Mouse (Mus musculus): ENCODE results near the gene Tcte3.
A peak's percentile ranks its signal among the peaks of the same experiment; 100 is the strongest.
"Not testable (repeated sequence)": the region's sequence is repeated elsewhere in the genome, so short reads cannot be mapped to it uniquely, and the experiment has no call there.

The Tcte3 gene

DNA sequence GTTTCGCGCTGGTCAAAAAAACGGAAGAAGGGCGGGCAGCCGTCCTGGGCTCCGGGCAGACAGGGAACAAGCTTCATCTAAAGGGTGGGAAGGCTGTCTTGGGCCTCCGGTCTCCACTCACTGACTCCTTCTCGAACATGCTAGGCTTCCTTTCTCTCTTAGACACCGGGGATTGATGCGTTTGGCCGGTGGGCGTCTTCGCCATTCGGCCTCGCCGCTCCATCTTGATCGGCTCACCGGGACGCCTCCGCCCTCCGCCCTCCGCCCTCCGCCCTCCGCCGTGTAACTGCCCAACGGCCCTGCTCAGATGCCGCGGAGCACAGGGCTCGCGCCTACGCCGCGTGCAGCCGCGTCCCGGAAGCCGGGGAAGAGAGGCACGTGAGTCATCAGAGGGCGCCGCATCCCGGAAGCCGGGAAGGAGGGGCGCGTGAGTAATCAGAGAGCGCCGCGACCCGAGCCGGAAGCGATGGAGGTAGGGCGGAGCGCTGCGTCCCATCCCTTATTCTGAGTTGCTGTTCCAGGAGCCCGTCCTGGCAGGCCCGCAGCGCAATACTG is at the start of gene Tcte3, which contains the start of the genes Ermard and Gm3448:
TSS of gene Tcte3 (minus strand) at position 314 of the 555 bp plus-strand sequence.
TSS of gene Ermard (plus strand) at position 34 of the 555 bp plus-strand sequence.
TSS of gene Gm3448 (minus strand) at position 363 of the 555 bp plus-strand sequence.
- DNase-seq (ENCODE audit: extremely low spot score, low spot score) = not testable (repeated sequence)

DNA sequence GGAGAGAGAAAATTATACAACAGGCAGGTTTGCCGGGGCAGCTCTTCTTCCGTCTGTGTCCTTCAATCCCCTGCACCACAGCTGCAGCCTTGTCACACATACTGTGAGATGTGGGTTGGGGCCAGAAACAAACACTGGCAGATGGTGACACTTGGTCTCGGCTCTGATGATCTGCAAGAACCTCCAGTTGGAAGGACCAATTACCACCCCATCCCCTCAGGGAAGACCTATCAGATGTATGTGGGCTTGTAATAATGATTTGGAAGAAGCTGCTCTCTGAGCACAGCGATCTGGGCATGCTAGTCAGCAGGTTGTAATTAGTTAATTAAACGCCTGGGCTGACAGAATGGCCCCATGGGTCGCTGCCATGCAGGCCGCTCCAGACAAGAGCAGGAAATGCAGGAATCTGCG is 47.3 kb upstream of the Tcte3 start:
- DNase-seq (ENCODE audit: extremely low spot score, low spot score) = no peak

DNA sequence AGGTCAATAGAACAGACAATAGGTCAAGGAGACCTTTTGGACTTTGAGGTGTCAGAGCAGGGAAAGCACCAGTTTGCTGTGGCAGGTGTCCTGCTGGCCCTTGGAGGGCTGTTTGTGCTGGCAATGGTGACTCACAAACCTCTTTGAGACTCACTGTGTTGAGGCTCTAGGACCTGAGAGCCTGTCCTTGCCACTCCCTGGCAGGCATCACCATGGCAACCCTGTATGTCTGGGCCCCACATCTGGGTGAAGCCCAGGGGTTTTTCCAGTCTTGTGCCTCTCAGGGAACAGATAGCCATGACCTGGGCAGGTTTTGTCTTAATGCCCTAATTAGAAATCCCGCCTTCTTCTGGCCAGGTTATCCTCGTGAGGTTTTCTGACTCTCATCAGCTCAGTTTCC is 46.9 kb upstream of the Tcte3 start:
- DNase-seq (ENCODE audit: extremely low spot score, low spot score) = no peak

DNA sequence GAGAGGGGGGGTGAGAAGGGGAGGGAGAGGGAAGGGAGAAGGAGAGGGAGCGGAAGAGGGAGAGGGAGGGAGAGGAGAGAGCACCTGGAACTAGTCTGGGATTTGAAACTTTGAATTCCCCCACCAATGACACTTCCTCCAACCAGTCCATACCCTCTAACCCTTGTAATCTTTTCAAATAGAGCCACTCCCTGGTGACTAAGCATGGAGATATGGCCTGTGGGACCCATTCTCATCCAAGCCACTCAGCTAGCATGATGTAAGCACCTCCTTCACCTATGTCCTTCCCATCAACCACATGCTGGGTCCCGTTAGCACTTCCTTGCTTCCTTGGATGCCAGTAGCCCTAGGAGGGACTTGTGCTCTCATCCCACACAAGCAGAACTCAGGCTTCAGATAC is 43.7 kb upstream of the Tcte3 start:
- DNase-seq (ENCODE audit: extremely low spot score, low spot score) = no peak

DNA sequence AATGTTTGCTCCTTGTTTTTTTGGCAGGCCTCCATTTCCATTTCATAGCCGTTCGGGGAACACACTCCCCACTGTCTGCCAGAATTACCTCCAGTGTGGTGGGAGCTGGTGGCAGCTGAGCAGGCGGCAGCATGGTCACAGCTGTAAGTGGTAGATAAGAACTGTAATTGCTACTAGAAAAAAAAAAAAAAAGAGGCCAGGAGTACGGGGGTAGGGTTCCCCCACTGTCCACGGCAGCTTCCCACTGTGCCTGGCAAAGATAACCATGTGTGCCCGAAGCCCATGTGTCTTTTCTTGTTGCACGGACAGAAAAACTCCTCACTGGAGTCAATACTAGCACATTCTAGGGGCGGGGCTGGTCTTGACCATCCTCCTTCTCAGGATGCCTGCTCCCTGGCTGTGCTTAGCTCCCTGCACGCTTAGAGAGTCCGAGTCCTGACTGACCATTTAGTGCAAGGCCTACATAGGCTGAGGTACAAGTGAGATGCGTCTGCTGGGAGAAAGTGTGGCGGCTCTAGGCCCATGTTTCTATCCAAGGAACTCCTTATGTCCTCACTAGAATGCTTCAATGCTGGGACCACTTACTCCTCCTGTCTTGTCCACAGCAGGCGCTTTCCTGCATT is 43.0 kb upstream of the Tcte3 start:
- DNase-seq (ENCODE audit: extremely low spot score, low spot score) = no peak

DNA sequence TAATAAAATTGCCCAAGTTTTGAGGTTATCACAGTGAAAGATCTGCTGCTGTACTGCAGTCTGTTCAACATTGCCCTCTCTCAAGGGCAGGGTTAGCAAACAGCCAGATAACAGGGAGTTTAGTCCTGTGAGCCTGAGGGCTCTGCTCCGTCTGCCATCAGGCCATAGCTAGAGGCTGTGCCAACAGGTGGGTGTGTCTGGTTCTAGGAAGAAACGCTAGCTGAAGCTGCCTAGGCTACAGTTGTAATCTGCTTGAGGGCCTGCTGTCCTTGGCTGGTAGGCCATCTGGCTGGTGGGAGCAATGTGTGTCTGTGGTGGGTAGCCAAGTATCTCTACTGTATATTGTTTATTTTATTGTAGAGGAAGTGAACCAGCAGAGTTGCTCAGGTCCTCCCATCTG is 36.2 kb upstream of the Tcte3 start:
- DNase-seq (ENCODE audit: extremely low spot score, low spot score) = no peak

DNA sequence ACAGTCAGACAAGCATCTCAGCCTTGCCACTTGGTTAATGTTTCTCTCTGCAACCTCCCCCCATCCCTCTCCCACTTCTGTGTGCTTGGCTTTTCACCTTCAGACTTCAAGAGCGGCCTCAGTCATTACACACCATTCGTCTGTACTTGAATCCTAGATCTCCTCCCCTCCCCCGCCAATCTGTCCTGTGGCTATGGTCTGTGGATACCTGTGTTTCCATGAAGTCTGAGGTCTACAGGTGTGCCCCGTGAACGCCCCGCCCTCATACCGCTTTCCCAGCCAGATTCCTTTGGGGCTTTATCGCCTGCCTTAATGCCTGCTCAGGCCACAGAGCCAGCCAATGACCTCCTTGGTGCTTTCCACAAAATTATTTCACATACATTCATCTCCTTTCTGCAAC is 33.7 kb upstream of the Tcte3 start:
- no peak for DNase-seq (ENCODE audit: extremely low spot score, low spot score)

DNA sequence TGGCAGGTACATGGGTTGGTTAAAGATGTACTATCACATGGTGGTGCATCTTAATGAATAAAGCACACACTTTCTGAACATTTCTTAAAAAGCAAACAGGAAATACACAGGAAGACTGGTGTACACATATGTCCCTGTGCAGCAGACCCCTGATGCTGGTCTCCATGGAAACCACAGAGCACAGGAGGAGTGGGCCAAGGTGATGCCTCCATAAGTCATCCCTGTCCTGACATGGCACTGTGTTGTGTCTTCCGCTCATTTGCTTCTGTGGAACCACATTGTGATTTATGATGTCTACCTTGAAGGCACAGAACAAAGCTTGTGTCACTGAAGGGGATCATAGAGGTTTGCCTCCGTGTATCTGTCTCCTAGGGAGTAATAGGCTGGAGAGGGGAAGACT is 30.9 kb upstream of the Tcte3 start:
- DNase-seq (ENCODE audit: extremely low spot score, low spot score) = no peak

DNA sequence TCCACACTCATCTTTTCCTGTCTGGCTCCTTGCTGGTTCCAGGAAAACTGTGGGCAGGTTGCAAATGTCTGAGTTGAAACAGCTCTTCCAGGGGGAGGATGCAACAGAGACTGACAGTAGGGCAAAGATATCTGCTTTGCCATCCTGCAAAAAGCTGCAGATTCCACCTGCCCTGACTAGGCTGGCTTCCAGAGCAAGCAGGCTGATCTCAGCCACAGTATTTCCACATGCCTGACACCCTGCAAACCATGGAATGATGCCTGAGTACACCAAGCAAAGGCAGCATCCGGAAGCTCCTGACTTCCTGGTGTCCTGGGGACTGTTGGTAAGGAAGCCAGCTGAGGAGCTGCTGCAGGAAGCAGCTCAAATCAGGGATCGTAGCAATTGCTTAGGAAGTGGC is 27.8 kb upstream of the Tcte3 start:
- no peak for DNase-seq (ENCODE audit: extremely low spot score, low spot score)

DNA sequence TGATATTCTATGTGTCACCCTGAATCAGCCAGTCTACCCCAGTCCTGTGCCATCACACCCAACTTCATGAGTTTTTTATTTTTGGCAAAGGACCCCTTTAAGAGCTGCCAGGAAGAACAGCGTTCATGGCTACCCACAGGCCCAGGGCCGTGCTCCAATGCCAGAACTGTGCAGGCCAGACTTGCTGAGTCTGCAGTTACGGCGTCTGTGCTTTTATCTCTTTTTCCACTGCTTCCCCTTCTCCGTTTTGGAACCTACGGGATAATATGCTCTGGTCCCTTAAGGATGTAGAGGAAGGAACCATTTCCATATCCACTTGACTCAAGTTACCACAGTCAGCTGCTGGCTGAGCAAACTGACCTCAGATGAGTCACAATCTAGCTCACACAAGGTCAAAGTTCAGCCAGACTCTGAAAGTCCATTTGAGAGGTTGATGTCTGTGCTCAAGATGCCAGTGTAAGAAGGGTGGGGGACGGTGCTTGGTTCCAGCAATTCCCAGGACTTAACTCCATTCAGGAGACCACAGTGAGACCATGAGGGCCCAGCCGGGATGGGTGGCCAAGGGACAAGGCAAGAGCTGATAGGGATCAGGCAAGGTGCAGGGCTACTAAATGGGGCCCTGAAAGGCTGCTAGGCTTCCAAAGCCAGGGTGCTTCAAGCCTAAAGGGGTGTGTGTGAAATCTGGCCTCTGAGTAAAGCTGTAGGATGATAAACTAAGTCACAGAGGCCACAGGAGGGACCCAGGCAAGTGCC is 26.9 kb upstream of the Tcte3 start:
- no peak for DNase-seq (ENCODE audit: extremely low spot score, low spot score)

DNA sequence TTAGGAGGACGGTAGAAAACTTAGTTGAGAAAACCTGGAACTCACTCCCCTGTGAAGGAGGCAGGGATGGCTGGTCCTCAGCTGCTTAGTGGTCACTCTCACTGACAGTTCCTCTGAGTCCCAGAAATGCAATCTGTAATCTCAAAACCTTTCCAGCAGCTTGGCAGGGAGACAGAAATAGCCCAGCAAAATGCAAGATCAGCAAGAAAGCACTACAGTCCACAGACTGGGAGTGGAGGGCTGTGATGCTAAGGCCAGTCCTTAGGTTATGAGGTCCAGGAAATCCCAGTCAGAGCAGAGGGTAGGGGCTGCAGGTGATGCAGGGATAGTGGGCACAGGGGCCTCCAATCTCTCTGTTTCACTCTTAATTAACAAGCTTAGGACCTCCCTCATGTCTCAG is 25.6 kb upstream of the Tcte3 start:
- DNase-seq (ENCODE audit: extremely low spot score, low spot score) = no peak

DNA sequence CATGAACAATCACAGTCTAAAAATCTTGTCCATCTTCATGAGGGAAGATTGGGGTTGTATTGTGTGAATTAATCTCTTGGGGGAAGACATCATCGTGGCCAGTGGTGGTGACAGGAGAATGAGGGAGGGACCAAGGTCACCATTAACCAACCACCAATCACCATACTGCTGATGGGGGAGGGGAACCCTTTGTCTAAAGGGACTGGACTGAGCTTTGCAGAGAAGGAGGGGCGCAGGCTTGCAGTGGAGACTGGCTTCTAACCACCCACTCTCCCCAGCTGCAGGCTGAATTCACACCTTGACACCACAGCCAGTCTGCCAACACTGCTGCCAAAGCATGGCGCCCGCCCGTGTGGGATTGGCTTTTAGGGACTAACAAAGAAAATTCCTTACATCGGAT is 24.8 kb upstream of the Tcte3 start:
- no peak for DNase-seq (ENCODE audit: extremely low spot score, low spot score)

DNA sequence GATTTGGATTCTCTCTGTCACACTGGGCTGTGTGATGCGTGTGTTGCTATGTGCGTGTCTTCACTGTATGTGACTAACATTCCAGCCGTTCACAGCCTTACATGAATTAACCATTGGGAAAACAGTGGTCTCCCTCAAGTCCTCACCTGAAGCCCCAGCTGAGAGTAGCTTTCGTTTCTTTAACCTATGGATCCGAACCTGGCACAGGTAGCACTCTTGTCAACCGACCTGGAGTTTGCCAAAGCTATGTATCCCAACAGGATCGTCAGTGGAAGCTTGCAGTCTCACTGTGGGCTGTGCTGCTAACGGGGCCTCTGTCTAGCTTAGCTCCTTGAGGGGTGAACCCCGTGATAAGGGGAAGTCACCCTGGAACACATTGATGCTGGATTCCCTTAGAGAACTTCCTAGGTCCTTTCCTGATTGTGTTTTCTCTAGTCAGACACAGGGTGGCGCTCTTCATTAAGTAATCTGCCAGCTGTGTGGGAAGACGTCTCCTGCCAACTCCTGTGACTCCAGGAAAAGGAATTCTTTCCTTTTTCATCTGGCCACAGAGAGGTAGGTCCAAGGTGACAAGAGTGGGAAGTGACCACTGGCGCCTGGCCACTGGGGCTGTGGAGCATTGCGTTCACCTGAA is 24.2 kb upstream of the Tcte3 start:
- DNase-seq (ENCODE audit: extremely low spot score, low spot score) = peak; percentile 75

DNA sequence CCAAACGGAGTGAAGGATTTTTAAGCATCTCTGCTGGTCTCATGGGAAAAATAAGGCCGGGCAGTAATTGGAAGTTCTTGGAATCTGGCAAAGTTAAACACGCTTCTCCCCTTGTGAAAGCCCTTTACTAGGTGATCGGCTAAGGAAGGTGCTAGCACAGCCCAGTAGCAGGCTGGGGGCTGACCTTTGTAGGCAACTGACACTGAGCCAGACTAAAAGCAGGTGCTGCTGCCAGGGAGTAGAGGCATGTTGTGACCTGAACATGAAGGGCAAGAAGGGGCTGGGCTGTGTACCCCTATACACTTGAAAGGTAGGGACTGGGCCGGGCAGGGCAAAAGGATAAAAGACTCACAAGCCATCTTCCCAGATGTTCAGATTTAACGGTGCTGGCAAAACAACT is 19.1 kb upstream of the Tcte3 start:
- no peak for DNase-seq (ENCODE audit: extremely low spot score, low spot score)

DNA sequence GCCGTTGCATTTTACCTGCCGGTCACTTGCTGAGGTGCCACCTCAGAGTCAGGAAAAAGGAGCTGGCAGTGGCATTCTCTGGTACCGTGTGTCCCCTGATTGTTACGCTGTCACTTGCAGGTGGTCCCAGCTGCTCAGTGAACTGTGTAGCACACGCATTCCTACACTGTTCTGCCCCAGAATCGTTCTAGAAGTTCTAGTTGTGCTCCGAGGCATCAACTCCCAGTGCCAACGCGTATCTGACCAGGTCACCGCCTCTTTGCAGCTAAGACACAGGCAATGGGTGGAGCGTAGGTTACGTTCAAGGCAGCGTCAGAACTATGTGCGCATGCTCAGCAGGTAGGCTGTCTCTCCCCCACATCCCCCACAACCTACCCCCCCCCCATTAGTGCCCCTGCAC is 18.4 kb upstream of the Tcte3 start:
- no peak for DNase-seq (ENCODE audit: extremely low spot score, low spot score)

DNA sequence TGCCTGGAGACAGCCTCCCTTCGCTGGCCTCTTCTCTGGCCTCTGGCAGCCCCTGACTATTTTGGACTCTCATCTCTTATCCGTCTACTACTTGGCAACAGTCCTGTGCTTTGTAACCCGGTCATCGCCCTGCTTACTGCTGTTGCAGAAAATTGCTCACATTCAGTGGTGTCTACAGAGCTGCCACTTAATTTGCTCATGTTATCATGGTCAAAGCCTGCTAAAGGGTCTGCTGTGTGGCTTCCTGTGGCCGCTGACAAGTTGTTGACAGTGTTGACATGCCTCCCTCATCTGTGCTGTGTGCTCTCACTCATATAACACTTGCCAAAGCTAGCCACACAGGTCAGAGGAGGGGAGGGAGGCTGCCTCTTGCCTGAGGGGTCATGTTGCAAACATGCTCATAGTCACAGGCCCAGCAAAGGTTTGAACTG is 16.9 kb upstream of the Tcte3 start:
- DNase-seq (ENCODE audit: extremely low spot score, low spot score) = no peak

DNA sequence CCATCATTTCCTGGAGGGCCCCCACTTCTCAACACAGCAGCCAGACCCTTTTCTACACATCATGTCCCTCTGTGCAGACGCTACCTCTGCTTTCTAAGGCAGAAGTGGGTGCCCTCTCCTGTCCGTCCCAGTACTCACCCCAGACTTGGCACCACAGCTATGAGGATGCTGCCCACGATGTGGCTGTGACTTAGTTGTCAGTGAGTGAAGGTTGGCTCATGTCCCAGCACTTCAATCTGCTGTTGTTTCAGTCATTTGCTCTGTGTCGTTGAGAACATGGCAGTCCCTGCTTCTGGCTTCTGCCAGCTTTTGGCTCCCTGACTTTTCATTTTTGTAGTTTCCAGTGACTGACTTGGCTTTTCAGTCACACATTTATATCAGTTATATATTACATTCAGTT is 14.6 kb upstream of the Tcte3 start:
- no peak for DNase-seq (ENCODE audit: extremely low spot score, low spot score)

DNA sequence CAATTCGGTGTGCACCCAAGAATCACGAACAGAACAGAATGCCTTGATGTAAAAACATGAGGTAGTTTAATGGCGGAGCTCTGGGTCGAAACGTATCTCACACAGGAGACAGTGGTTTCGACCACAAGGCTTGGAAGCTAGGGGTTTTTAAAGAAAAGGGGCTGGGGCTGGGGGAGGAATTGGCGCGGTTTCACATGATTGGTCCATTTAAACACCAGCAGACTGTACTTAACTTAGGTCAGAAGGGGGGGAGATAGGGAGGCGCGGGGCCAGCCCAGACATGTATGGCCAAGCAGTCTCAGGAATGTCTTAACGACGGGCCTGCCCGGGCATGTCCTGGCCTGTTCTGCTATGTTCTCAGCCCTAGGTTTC is 12.5 kb upstream of the Tcte3 start:
- not testable (repeated sequence) for DNase-seq (ENCODE audit: extremely low spot score, low spot score)

DNA sequence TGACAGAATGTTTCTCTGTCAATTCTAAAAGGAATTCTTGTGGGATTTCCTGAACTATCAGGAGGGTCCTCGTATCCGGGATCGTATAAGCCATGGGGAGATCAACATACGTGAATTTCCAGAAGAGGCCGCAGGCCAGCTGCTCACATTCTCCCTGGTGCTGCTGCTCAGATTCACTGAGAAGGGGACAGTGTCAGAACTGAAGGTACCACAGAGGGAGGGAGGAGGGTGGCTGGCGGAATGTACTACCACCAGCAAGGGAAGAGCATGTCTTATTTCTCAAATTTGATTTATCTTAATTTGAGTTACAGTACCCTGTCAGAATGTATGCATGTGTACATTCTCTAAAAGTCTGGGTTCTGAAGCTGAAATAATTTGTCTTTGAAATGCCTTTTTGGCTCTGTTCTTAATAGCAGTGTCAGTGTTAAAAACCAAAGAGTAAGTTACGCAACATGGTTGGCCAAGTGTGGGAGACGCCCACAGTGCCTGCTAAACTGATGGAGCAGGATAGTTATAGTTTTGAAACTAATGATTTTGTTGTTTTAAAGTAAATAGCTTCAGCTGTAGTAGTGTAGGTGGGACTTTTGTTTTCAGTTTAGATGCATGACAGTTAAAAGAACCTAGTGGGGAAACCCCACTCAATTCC is 12.0 kb upstream of the Tcte3 start:
- DNase-seq (ENCODE audit: extremely low spot score, low spot score) = not testable (repeated sequence)

DNA sequence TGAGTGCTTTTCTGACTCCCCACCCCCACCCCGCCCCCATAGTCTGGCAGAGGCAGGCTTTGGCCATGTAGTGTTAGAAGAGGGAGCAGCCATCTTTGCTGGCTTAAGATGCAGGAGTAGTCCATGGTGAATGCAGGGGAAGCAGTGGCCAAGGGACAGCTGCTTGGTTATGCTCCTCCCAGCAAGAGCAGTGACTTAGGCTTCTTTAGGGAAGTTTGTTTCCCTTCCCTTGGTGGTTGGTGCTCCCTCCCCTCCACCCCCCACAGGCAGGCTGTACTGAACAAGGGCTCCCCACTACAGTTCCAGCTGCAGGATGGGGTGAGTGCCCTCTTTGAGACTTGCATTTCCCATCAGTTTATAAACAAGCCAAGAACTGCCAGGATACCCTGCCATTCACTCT is 11.5 kb upstream of the Tcte3 start:
- not testable (repeated sequence) for DNase-seq (ENCODE audit: extremely low spot score, low spot score)

DNA sequence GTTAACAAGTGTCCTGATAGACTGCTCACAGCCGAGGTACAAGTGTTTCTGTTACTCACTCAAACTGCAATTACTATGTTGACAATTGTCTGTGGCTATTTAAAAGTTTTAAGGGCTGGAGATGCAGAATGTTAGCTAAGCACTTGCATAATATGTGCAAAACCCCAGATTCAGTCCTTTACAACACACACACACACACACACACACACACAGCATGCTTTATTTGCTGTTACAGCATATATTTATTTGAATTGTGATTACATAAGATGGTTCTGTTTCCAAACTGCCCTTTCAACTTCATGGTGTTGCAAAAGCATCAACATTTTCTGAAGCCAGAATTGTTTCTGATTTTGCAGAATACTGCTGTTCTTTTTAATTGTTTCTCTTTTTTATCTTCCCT is 9.1 kb upstream of the Tcte3 start:
- not testable (repeated sequence) for DNase-seq (ENCODE audit: extremely low spot score, low spot score)

DNA sequence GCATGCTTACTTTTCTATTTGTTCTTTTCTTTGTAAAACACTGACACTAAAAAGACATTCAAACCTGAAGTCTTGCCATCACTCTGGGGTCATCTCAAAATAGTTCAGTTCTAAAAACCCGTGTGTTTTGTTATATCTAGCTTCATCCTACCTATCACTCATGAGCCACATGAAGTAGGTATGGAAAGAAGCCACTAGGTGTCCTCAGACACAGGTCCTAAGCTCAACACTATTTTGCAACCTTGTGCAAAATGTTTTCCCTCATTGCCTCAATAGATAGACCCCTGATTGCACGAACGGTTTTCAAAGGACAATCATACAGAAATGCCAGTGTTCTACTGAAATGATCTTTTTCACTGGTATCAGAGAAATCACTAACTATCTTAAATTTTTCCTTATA is 833 bp downstream of the Tcte3 start:
- not testable (repeated sequence) for DNase-seq (ENCODE audit: extremely low spot score, low spot score)
